Mouse (Mus musculus) kidney, postnatal 0 days (tissue): ENCODE measurements around the gene Csrnp1. TPM values are rescaled to one million over a fixed set of nuclear protein-coding genes. Genes with fewer than 3 reads are reported as not detected.
A peak's percentile ranks its signal among the peaks of the same experiment; 100 is the strongest.

Experiments used
- ATAC-seq: fragments of 200-750 bp; cut with Nextera tagmentation; replicated peaks from 2 replicates; pipeline ENCODE4 v1.8.0; 2017; ENCODE audit warnings: low read depth, moderate number of reproducible peaks, moderate TSS enrichment, moderate library complexity; ENCODE audit not compliant: low FRiP score
- DNase-seq: peaks from one replicate; pipeline ENCODE4 v3.0.0-alpha.2; 2016; ENCODE audit warnings: low spot score
- H3K27ac ChIP-seq: fragments of 300-500 bp; sonication (generic); 2 replicates; pipeline ENCODE4 v1.5.1; 2014; ENCODE audit warnings: mild to moderate bottlenecking
- H3K27me3 ChIP-seq: fragments of 300-500 bp; sonication (generic); 2 replicates; pipeline ENCODE4 v1.6.1; 2014; ENCODE audit warnings: low read length, mixed read lengths; ENCODE audit not compliant: insufficient read depth
- H3K36me3 ChIP-seq: fragments of 300-500 bp; sonication (generic); 2 replicates; pipeline ENCODE4 v1.6.1; 2014; ENCODE audit warnings: low read length, mixed read lengths; ENCODE audit not compliant: insufficient read depth
- H3K4me1 ChIP-seq: fragments of 300-500 bp; sonication (generic); replicated peaks from 2 replicates; pipeline ENCODE4 v1.6.1; 2014; ENCODE audit warnings: antibody characterized with exemption, low read length, mixed read lengths; ENCODE audit not compliant: insufficient read depth
- H3K4me2 ChIP-seq: fragments of 300-500 bp; sonication (generic); 2 replicates; pipeline ENCODE4 v1.6.1; 2014; ENCODE audit warnings: mild to moderate bottlenecking, low read length, moderate library complexity, mixed read lengths
- H3K4me3 ChIP-seq: fragments of 300-500 bp; sonication (generic); replicated peaks from 2 replicates; pipeline ENCODE4 v1.5.1; 2014; ENCODE audit warnings: low read depth, low read length
- H3K9ac ChIP-seq: fragments of 300-500 bp; sonication (generic); 2 replicates; pipeline ENCODE4 v1.6.1; 2014; ENCODE audit warnings: low read depth, low read length
- H3K9me3 ChIP-seq: fragments of 300-500 bp; sonication (generic); replicated peaks from 2 replicates; pipeline ENCODE4 v1.6.1; 2016; ENCODE audit warnings: low read length, inconsistent platforms, mixed read lengths
- CTCF ChIP-seq: IDR thresholded peaks from 2 replicates; pipeline ENCODE4 v1.5.1; 2016; ENCODE audit warnings: antibody characterized with exemption, low read depth, mild to moderate bottlenecking, moderate library complexity
- WGBS: fragments of 180-500 bp; shearing (Covaris S2); extraction: QIAGEN DNeasy Blood & Tissue Kit; methylation state at CpG from one replicate; pipeline ENCODE4 v1.1.7; 2014; 5-methylcytosine and 5-hydroxymethylcytosine counted together
- polyA plus RNA-seq: library from polyadenylated mRNA; unstranded; fragments of >200 nt; fragmentation: Nextera tagmentation; extraction: Ambion mirVana; gene quantifications from 2 replicates; pipeline ENCODE4 v1.2.1, GENCODE M21; 2015

Gene Csrnp1
- polyA plus RNA-seq, 1 experiment from 2014 or later = 4.8 TPM

GRCm38 (mm10) chr9:119985881-119986574 is 1.6 kb upstream of the Csrnp1 start:
- Histone ChIP-seq H3K9me3 (no peaks in the 10 kb centered on the region), H3K27ac (no peak overlapping the region), H3K9ac (no peak overlapping the region), H3K4me1 (peaks cover 19% of the 10 kb centered on the region; the same call in 1 of the 2 replicates), H3K27me3 (no peaks in the 10 kb centered on the region), H3K36me3 (no peaks in the 10 kb centered on the region), H3K4me3 (no peak overlapping the region), H3K4me2 (no peak overlapping the region)
- no peak for TF ChIP-seq CTCF
- ATAC-seq (no peak), DNase-seq (no peak)
- 77% methylated on average over 10 of the region's 10 CpGs for WGBS

GRCm38 (mm10) chr9:119983585-119984535 is 598 bp downstream of the Csrnp1 start:
- ATAC-seq (peak; percentile 75), DNase-seq (peak; percentile 92)
- no peaks in the 10 kb centered on the region for H3K27me3 ChIP-seq
- 2% methylated on average over 73 of the region's 79 CpGs for WGBS
- peak overlapping the region; percentile 91 for H3K4me2 ChIP-seq
- no peaks in the 10 kb centered on the region for H3K9me3 ChIP-seq
- H3K4me1 ChIP-seq = peaks cover 34% of the 10 kb centered on the region
- no peak for TF ChIP-seq CTCF
- peak overlapping the region; percentile 84 for H3K9ac ChIP-seq
- peak overlapping the region; percentile 84 for H3K4me3 ChIP-seq
- no peaks in the 10 kb centered on the region for H3K36me3 ChIP-seq
- peak overlapping the region; percentile 96 for H3K27ac ChIP-seq

GRCm38 (mm10) chr9:119982956-119983551 is 1.4 kb downstream of the Csrnp1 start:
- under 1% methylated on average over 46 of the region's 48 CpGs for WGBS
- DNase-seq = no peak
- peak; percentile 22 for ATAC-seq

GRCm38 (mm10) chr9:119982241-119982811 is 2.1 kb downstream of the Csrnp1 start:
- H3K9me3 ChIP-seq = no peaks in the 10 kb centered on the region
- peak overlapping the region; percentile 84 for H3K4me3 ChIP-seq
- no peaks in the 10 kb centered on the region for H3K36me3 ChIP-seq
- H3K4me2 ChIP-seq = peak overlapping the region; percentile 91
- peak; percentile 27 for ATAC-seq
- H3K4me1 ChIP-seq = peaks cover 50% of the 10 kb centered on the region
- H3K27me3 ChIP-seq = no peaks in the 10 kb centered on the region
- TF ChIP-seq CTCF = peak; percentile 63
- peak overlapping the region; percentile 96 for H3K27ac ChIP-seq
- WGBS = 3% methylated on average over 11 of the region's 11 CpGs
- DNase-seq = peak; percentile 67
- peak overlapping the region; percentile 84 for H3K9ac ChIP-seq

More at GRCm38 (mm10) chr9:119982956-119983551, 1.4 kb downstream of the Csrnp1 start:
- TF ChIP-seq CTCF = no peak
- Histone ChIP-seq H3K4me2 (peak overlapping the region; percentile 91), H3K9me3 (no peaks in the 10 kb centered on the region), H3K27me3 (no peaks in the 10 kb centered on the region), H3K27ac (peak overlapping the region; percentile 96), H3K4me3 (peak overlapping the region; percentile 84), H3K36me3 (no peaks in the 10 kb centered on the region), H3K4me1 (peaks cover 42% of the 10 kb centered on the region), H3K9ac (peak overlapping the region; percentile 84)

- Histone ChIP-seq H3K4me2 (peak overlapping the region; percentile 91), H3K9ac (peak overlapping the region; percentile 28), H3K36me3 (no peaks in the 10 kb centered on the region), H3K9me3 (no peaks in the 10 kb centered on the region), H3K27ac (peak overlapping the region; percentile 96), H3K4me1 (peaks cover 58% of the 10 kb centered on the region), H3K4me3 (peak overlapping the region; percentile 84), H3K27me3 (no peaks in the 10 kb centered on the region)
- ATAC-seq = peak; percentile 25
- 5% methylated on average over 16 of the region's 16 CpGs for WGBS
- TF ChIP-seq CTCF = 0 out of 2 replicates have a peak, but pooled peaks have one; percentile 13
- peak; percentile 93 for DNase-seq
These were observed 3.0 kb downstream of the Csrnp1 start for GRCm38 (mm10) chr9:119981183-119982179.
